Mouse (Mus musculus) testis, adult 2 months (tissue): Measurements from ENCODE around the gene Dmrta2.

Experiments used
- CTCF ChIP-seq: fragments of 200-500 bp; IDR thresholded peaks from 2 replicates; pipeline ENCODE4 v1.5.1; 2012; ENCODE audit warnings: low read depth, mild to moderate bottlenecking, inconsistent platforms, low read length, moderate library complexity; ENCODE audit not compliant: control insufficient read depth, insufficient read depth, insufficient replicate concordance
- POLR2A ChIP-seq: fragments of 200-500 bp; IDR thresholded peaks from 2 replicates; pipeline ENCODE4 v1.6.1; 2012; ENCODE audit warnings: low read depth, mild to moderate bottlenecking, inconsistent platforms, low read length, moderate library complexity; ENCODE audit not compliant: control insufficient read depth

- TF ChIP-seq CTCF (no peak), POLR2A (no peak)
These were observed 3.0 kb upstream of the Dmrta2 start for GRCm38 (mm10) chr4:109974655-109975380.
